Mouse (Mus musculus): Measurements from ENCODE around the gene Timm44.

DNA sequence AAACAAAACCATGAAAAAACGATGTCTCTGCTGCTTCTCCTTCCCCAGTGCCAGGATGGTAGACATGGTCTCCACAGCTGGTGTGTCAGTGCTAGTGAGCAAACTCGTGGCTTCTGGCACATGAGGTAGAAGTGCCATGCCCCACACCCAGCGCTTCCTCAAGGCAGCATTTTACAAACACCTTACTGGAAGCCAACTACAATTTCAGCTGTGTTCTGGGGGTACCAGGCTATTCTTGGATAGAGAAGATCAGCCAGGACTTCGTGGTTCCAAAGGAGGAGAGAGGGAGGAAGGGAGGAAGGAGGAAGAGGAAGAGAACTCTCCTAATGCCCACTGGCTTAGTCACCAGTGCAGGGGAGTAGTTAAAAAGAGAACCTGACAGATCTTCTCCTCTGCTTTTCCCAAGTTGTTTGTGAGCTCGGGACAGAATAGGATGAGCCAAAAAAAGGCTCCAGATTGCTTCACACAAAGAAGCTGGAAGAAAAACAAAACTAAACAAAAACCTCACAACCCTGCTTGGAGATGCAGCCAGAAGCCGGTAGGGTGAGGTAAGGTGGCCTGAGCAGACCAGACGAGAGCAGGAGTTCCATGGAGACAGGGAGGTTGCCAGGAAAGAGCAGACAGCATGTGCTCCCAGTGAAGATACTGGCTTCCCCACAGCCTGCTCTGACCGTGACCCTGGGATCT, 12.5 kb downstream of the Timm44 start:
- TF ChIP-seq CTCF (IDR thresholded peaks at IDR 0.05) (no peak), POLR2A (IDR thresholded peaks at IDR 0.05; ENCODE audit: insufficient read depth, low read depth, low read length) (no peak)

Measured in heart, adult 2 months (tissue).